Mouse (Mus musculus): ENCODE measurements at regions not wholly inside any gene's neighbourhood (a gene's known extent, or its start where the extent isn't known, plus 50 kb on each side); places are given as distances from the start of the nearest gene placed in this dataset.
"Not testable (repeated sequence)": the region's sequence is repeated elsewhere in the genome, so short reads cannot be mapped to it uniquely, and the experiment has no call there.

DNA sequence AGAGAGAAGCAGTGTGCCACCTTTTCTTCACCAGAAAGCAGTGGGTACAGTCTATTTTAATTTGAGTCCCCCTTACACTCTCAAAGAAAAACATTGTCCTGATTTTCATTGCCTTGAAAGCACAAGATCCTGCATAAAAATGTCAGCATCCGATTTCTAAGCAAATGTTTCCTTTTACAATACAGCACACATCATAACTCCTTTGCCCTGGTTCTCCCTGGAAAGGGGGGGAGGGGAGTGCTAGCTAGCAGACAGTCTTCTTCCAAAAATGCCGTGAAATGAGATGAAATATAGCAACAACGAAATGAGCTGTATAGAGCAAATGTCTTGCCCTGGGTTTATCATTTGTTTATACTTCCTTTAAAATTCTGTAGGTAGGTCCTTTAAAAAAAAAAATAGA lies 350.5 kb upstream of the Hand2 start:
- TF ChIP-seq NANOG (IDR thresholded peaks at IDR 0.05; ENCODE audit: borderline replicate concordance, low read length) (no peak), POU5F1 (IDR thresholded peaks at IDR 0.05; ENCODE audit: borderline replicate concordance, low read length) (no peak)
- H3K9me3 ChIP-seq (ENCODE audit: low read length), result no peaks in the 10 kb centered on the region
- H3K27me3 ChIP-seq (ENCODE audit: insufficient read depth, low read length), result no peaks in the 10 kb centered on the region
- H3K4me1 ChIP-seq (replicated peaks; ENCODE audit: low read depth, low read length), result no peaks in the 10 kb centered on the region
- H3K4me3 ChIP-seq (replicated peaks; ENCODE audit: low read length), result no peak overlapping the region
- H3K36me3 ChIP-seq (ENCODE audit: insufficient read depth, low read length), result no peaks in the 10 kb centered on the region

DNA sequence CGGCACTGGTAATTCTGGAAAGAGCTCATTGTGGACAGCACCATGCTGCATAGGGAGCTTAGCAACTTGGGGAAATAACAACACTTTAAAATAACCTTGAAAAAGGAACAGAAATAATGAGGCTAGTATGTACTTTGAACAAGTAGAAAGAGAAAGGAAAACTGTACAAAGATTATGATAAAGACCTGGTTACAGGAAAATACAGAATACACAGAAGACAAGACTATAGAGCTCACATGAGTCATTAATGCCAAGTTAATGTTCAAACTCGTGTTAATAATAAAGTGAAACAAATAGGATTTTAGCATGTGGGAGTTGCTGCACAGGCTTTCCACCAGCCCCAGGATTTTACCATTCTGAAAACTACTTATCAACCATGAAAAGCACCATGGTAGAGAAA lies 341.8 kb upstream of the Hand2 start:
- H3K36me3 ChIP-seq (ENCODE audit: insufficient read depth, low read length), result no peaks in the 10 kb centered on the region
- TF ChIP-seq CTCF (conservative IDR thresholded peaks at IDR 0.05; ENCODE audit: low read length) (no peak), POU5F1 (IDR thresholded peaks at IDR 0.05; ENCODE audit: borderline replicate concordance, low read length) (no peak), NANOG (IDR thresholded peaks at IDR 0.05; ENCODE audit: borderline replicate concordance, low read length) (no peak)

DNA sequence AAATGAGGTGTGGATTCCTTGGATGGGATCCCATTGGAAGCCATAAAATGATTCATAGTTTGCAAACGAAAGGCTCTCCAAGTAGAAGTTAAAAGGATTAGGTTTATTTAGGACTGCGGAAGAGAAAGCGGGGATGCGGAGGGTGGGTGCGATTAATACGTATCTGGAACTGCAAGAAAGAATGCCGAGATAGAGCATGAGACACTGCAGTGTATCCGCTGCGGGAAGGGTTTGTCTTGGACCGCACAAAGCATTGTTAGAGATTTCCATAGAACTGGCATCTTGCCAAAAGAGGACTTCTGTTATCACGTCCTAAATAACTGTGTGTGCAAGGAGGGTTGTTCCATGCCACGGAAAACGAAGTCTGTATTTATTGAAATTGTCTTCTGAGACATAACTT lies 341.4 kb upstream of the Hand2 start:
- Histone ChIP-seq H3K4me3 (replicated peaks; ENCODE audit: low read length) (no peak overlapping the region), H3K27me3 (ENCODE audit: insufficient read depth, low read length) (no peaks in the 10 kb centered on the region)
- TF ChIP-seq POU5F1 (IDR thresholded peaks at IDR 0.05; ENCODE audit: borderline replicate concordance, low read length) (no peak), CTCF (conservative IDR thresholded peaks at IDR 0.05; ENCODE audit: low read length) (no peak)

More for the DNA sequence above, 341.8 kb upstream of the Hand2 start:
- Histone ChIP-seq H3K27me3 (ENCODE audit: insufficient read depth, low read length) (no peaks in the 10 kb centered on the region), H3K9me3 (ENCODE audit: low read length) (no peaks in the 10 kb centered on the region), H3K4me3 (replicated peaks; ENCODE audit: low read length) (no peak overlapping the region), H3K4me1 (replicated peaks; ENCODE audit: low read depth, low read length) (no peaks in the 10 kb centered on the region)

DNA sequence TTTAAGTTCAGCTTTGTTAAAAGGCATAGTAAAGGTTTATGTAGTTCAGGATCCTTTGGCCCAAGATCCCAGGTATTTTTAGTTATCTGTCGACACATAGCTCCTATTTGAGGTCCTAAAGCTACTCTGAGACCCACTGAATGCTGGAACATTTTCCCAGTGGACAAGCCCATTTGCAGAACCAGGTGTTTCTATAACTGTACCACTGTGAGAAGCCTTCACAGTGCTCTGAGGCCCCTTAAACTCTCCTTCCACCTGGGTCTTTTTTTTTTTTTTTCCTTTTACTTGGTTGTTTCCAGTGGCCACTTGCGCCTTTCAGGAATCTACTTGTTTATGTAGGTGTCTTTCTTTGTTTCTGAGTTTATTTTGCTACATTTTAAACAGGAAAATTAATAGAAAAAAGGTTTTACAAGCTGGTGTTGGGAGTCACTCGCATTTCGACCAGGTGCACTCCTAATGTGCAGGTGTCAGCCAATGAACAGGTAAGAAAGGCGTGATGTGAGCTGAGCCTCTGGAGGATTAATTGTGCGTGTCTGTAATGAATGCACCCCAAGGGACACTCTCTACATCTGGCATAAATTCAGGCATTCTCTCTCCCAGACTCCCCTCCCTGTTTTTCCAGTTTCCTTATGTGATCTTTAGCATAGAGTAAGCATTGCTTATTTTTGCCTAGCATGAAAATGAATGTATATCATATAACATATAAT lies 310.3 kb upstream of the Hand2 start:
- H3K9me3 ChIP-seq (ENCODE audit: low read length), result no peaks in the 10 kb centered on the region
- TF ChIP-seq CTCF (conservative IDR thresholded peaks at IDR 0.05; ENCODE audit: low read length), result no peak
- no peak for TF ChIP-seq NANOG (IDR thresholded peaks at IDR 0.05; ENCODE audit: borderline replicate concordance, low read length)
- TF ChIP-seq POU5F1 (IDR thresholded peaks at IDR 0.05; ENCODE audit: borderline replicate concordance, low read length), result no peak
- no peaks in the 10 kb centered on the region for H3K36me3 ChIP-seq (ENCODE audit: insufficient read depth, low read length)
- no peaks in the 10 kb centered on the region for H3K4me1 ChIP-seq (replicated peaks; ENCODE audit: low read depth, low read length)
- no peaks in the 10 kb centered on the region for H3K27me3 ChIP-seq (ENCODE audit: insufficient read depth, low read length)
- H3K4me3 ChIP-seq (replicated peaks; ENCODE audit: low read length), result no peak overlapping the region

More for the DNA sequence above, 341.4 kb upstream of the Hand2 start:
- Histone ChIP-seq H3K4me1 (replicated peaks; ENCODE audit: low read depth, low read length) (no peaks in the 10 kb centered on the region), H3K36me3 (ENCODE audit: insufficient read depth, low read length) (no peaks in the 10 kb centered on the region), H3K9me3 (ENCODE audit: low read length) (no peaks in the 10 kb centered on the region)

DNA sequence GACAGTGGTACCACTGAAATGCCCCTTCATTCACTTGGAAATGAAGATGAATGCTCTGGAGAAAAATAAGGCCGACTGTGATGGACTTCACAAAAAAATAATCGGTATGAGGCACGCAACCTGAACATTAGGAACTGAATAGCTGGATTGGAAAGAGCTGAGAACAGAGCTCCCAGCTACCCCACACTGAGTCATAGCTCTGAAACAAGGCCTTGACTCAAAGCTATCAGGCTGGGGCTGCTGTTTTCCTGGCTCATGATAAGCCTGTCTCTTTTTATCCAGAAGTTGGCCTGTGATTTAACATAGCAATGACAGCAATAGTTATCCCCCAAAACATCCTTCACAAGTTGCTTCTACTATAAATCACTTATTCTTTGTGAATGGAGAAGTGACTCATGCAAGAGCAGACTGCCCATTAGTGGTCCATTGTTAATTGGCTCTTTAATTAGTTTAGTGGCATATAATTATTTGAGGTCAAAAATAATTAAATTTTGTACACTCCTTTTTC lies 306.9 kb upstream of the Hand2 start:
- H3K36me3 ChIP-seq (ENCODE audit: insufficient read depth, low read length), result no peaks in the 10 kb centered on the region
- no peaks in the 10 kb centered on the region for H3K4me1 ChIP-seq (replicated peaks; ENCODE audit: low read depth, low read length)
- H3K9me3 ChIP-seq (ENCODE audit: low read length), result peaks cover 8% of the 10 kb centered on the region
- TF ChIP-seq NANOG (IDR thresholded peaks at IDR 0.05; ENCODE audit: borderline replicate concordance, low read length) (no peak), CTCF (conservative IDR thresholded peaks at IDR 0.05; ENCODE audit: low read length) (no peak), POU5F1 (IDR thresholded peaks at IDR 0.05; ENCODE audit: borderline replicate concordance, low read length) (no peak)
- H3K4me3 ChIP-seq (replicated peaks; ENCODE audit: low read length), result no peak overlapping the region
- no peaks in the 10 kb centered on the region for H3K27me3 ChIP-seq (ENCODE audit: insufficient read depth, low read length)

DNA sequence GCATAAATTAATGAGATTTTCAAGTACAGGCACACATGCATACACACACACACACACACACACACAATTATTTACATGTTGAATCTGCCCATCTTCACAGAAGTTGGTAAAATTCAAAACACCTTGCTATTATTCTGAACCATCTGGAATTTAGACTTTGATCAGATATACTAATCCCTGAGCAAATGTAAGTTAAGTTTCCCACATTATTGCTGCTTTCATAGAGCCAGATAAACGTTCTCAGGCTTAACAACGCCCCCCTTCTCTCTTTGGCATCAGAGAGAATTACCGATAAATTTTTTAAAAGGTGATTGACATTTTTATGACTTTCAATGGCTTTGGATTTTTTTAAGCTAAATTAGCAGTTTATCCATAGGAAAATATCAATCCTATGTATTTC lies 304.5 kb upstream of the Hand2 start:
- TF ChIP-seq CTCF (conservative IDR thresholded peaks at IDR 0.05; ENCODE audit: low read length) (no peak), POU5F1 (IDR thresholded peaks at IDR 0.05; ENCODE audit: borderline replicate concordance, low read length) (no peak), NANOG (IDR thresholded peaks at IDR 0.05; ENCODE audit: borderline replicate concordance, low read length) (no peak)
- Histone ChIP-seq H3K4me3 (replicated peaks; ENCODE audit: low read length) (no peak overlapping the region), H3K4me1 (replicated peaks; ENCODE audit: low read depth, low read length) (no peaks in the 10 kb centered on the region), H3K27me3 (ENCODE audit: insufficient read depth, low read length) (no peaks in the 10 kb centered on the region), H3K36me3 (ENCODE audit: insufficient read depth, low read length) (no peaks in the 10 kb centered on the region), H3K9me3 (ENCODE audit: low read length) (peaks cover 16% of the 10 kb centered on the region)

DNA sequence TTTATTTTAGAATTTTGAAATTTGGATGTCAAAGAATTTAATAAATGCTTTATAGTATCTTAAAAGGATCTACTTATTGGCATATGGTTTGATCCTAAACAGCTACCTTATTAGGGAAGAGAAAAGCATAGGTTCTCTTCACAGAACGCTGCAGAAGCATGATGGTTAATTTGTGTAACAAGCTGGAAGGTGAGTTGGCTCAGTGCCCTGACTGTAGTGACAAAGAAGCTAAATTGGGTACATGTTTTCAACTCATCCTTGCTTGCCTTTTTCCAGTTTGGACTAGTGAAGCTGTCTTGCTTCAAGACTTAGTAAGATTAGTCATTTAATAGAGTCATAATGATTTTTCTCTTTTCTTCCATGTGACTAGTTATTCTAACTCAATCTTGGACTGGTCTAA lies 292.7 kb upstream of the Hand2 start:
- H3K36me3 ChIP-seq (ENCODE audit: insufficient read depth, low read length); H3K4me1 ChIP-seq (replicated peaks; ENCODE audit: low read depth, low read length); H3K4me3 ChIP-seq (replicated peaks; ENCODE audit: low read length); H3K27me3 ChIP-seq (ENCODE audit: insufficient read depth, low read length): not testable (repeated sequence)
- H3K9me3 ChIP-seq (ENCODE audit: low read length), result peaks cover 44% of the 10 kb centered on the region

DNA sequence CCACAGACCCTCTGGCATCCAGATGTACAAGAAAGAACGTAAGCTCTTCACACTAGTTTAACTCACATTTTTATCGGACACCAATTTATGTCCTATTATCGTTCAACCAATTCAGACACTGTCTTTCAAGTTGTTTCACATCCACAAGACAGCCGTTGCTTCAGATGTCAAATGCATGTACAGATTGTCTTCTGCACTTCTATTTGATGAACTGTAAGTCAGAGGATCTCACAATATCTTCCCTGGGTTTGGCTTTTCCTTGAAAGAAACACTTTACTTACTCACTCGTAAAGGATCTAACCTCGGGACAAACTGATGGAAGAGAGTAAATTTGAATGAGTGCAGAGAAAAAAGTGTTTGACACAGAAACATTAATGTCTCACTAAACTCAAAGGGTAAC lies 272.3 kb upstream of the Hand2 start:
- Histone ChIP-seq H3K9me3 (ENCODE audit: low read length) (no peaks in the 10 kb centered on the region), H3K36me3 (ENCODE audit: insufficient read depth, low read length) (no peaks in the 10 kb centered on the region), H3K4me3 (replicated peaks; ENCODE audit: low read length) (no peak overlapping the region), H3K4me1 (replicated peaks; ENCODE audit: low read depth, low read length) (no peaks in the 10 kb centered on the region), H3K27me3 (ENCODE audit: insufficient read depth, low read length) (no peaks in the 10 kb centered on the region)
- no peak for TF ChIP-seq CTCF (conservative IDR thresholded peaks at IDR 0.05; ENCODE audit: low read length)
- TF ChIP-seq POU5F1 (IDR thresholded peaks at IDR 0.05; ENCODE audit: borderline replicate concordance, low read length), result no peak
- TF ChIP-seq NANOG (IDR thresholded peaks at IDR 0.05; ENCODE audit: borderline replicate concordance, low read length), result no peak

DNA sequence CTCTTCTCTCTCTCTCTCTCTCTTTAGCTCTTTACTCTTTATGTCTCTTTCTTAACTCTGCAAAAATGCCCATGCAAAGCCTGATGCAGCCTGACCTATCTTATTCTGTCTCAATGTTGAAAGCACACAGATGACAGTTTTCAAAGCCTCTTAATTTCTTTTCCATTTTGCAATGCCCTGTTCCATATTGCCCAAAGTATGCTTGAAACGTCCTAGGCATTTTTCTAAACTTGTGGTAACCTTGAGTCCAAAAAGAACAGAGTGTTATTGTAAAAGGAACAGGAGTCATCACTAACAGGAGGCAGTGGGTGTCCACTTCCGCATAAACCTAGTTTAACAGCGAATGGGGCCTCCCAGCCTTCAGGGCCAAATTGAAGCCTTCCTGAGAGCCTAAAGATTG lies 271.9 kb upstream of the Hand2 start:
- no peaks in the 10 kb centered on the region for H3K9me3 ChIP-seq (ENCODE audit: low read length)
- no peaks in the 10 kb centered on the region for H3K36me3 ChIP-seq (ENCODE audit: insufficient read depth, low read length)
- H3K4me3 ChIP-seq (replicated peaks; ENCODE audit: low read length), result no peak overlapping the region
- no peaks in the 10 kb centered on the region for H3K27me3 ChIP-seq (ENCODE audit: insufficient read depth, low read length)
- TF ChIP-seq NANOG (IDR thresholded peaks at IDR 0.05; ENCODE audit: borderline replicate concordance, low read length) (no peak), POU5F1 (IDR thresholded peaks at IDR 0.05; ENCODE audit: borderline replicate concordance, low read length) (no peak), CTCF (conservative IDR thresholded peaks at IDR 0.05; ENCODE audit: low read length) (no peak)
- H3K4me1 ChIP-seq (replicated peaks; ENCODE audit: low read depth, low read length), result no peaks in the 10 kb centered on the region

Measured in E14TG2a.4 (cell line).